Mouse (Mus musculus): Measurements from ENCODE around the gene Erc1.

Erc1 gene

GRCm38 (mm10) chr6:119521482-119521900, 326.5 kb downstream of the Erc1 start:
- no peak for DNase-seq (ENCODE audit: low read depth, low spot score)
